ENCODE assay signal across 14 mouse cellular contexts in genomic region chrX:99462141-99462875, GRCm38 (mm10). TPM values are rescaled to one million over a fixed set of nuclear protein-coding genes. Genes with fewer than 3 reads are reported as not detected.
DNase-seq lines count a peak whose midpoint lies in the region; ATAC-seq lines count a peak whose summit lies in the region.
"Had no signal": no experiment of that assay in that cellular context is flagged by ENCODE, and none has a peak within 500 bp of the region (broad histone marks: within the 10 kb centered on the region; RNA-seq: fewer than 3 reads in every experiment).

No protein-coding gene starts in this region.

- no peaks in the 10 kb centered on the region for H3K9me3 ChIP-seq in heart, embryonic 13.5 days
- no peaks in the 10 kb centered on the region for H3K9me3 ChIP-seq in heart, embryonic 11.5 days (replicated peaks; ENCODE audit: control insufficient read depth, low read length)
- H3K9me3 ChIP-seq in embryonic facial prominence, embryonic 10.5 days: no peaks in the 10 kb centered on the region
- H3K9me3 ChIP-seq: embryonic facial prominence, embryonic 13.5 days had no signal

- no peak for ATAC-seq in heart, embryonic 13.5 days (ENCODE audit: extremely low read depth, insufficient number of reproducible peaks, low FRiP score, low TSS enrichment)
- ATAC-seq in heart, embryonic 11.5 days (replicated peaks; ENCODE audit: insufficient number of reproducible peaks, low FRiP score, low TSS enrichment): no peak
- ATAC-seq: hindbrain, postnatal 0 days had no signal

- 61% methylated on average over 10 of the region's 10 CpGs for WGBS in heart, embryonic 13.5 days
- 71% methylated on average over 10 of the region's 10 CpGs for WGBS in heart, embryonic 11.5 days (ENCODE audit: insufficient replicate concordance)
- WGBS in embryonic facial prominence, embryonic 10.5 days: 74% methylated on average over 10 of the region's 10 CpGs

- H3K9ac ChIP-seq in heart, embryonic 13.5 days: no peak overlapping the region
- no peak overlapping the region for H3K9ac ChIP-seq in heart, embryonic 11.5 days (ENCODE audit: low read depth, low read length)
- H3K9ac ChIP-seq: embryonic facial prominence, embryonic 13.5 days; liver, embryonic 14.5 days had no signal

- peaks cover 18% of the 10 kb centered on the region for H3K27me3 ChIP-seq in heart, embryonic 13.5 days (replicated peaks)
- peaks cover 7% of the 10 kb centered on the region; the same call in 1 of the 2 replicates for H3K27me3 ChIP-seq in heart, embryonic 11.5 days (ENCODE audit: control insufficient read depth, insufficient read depth, low read length)
- H3K27me3 ChIP-seq in embryonic facial prominence, embryonic 10.5 days (replicated peaks; ENCODE audit: low read depth, poor library complexity, severe bottlenecking): peaks cover 89% of the 10 kb centered on the region

- peak; percentile 52 for DNase-seq in kidney, postnatal 14 days
- no peak for DNase-seq in kidney, adult 18-20 months
- DNase-seq in adrenal gland, adult 8-10 months: peak; percentile 37
- peak; percentile 36 for DNase-seq in embryonic facial prominence, embryonic 10.5 days (ENCODE audit: low spot score)
- DNase-seq in spleen, postnatal 14 days (ENCODE audit: low spot score in 2 of 2): no peak
- DNase-seq: heart, adult 18-20 months; midbrain, embryonic 14.5 days; retina, postnatal 1 day had no signal

- peaks cover 26% of the 10 kb centered on the region for H3K36me3 ChIP-seq in heart, embryonic 13.5 days
- H3K36me3 ChIP-seq in heart, embryonic 11.5 days (ENCODE audit: control insufficient read depth, insufficient read depth, low read length): peaks cover under 1% of the 10 kb centered on the region; the same call in 1 of the 2 replicates
- peaks cover 21% of the 10 kb centered on the region for H3K36me3 ChIP-seq in embryonic facial prominence, embryonic 10.5 days (replicated peaks)

- no peak overlapping the region for H3K4me2 ChIP-seq in heart, embryonic 13.5 days
- no peak overlapping the region for H3K4me2 ChIP-seq in heart, embryonic 11.5 days
- H3K4me2 ChIP-seq: embryonic facial prominence, embryonic 13.5 days had no signal

- H3K4me1 ChIP-seq in heart, embryonic 13.5 days: peaks cover 29% of the 10 kb centered on the region
- H3K4me1 ChIP-seq in heart, embryonic 11.5 days (ENCODE audit: control insufficient read depth, insufficient read depth, low read length): peaks cover 11% of the 10 kb centered on the region
- H3K4me1 ChIP-seq in embryonic facial prominence, embryonic 10.5 days: peaks cover 47% of the 10 kb centered on the region

- peak overlapping the region; percentile 9; the same call in 1 of the 2 replicates for H3K27ac ChIP-seq in heart, embryonic 13.5 days (replicated peaks)
- H3K27ac ChIP-seq in heart, embryonic 11.5 days (ENCODE audit: low read depth, low read length): no peak overlapping the region
- H3K27ac ChIP-seq in embryonic facial prominence, embryonic 10.5 days (replicated peaks): peak overlapping the region; percentile 65
- H3K27ac ChIP-seq: embryonic facial prominence, embryonic 13.5 days; hindbrain, postnatal 0 days; liver, embryonic 14.5 days; macrophage had no signal

- no peak overlapping the region for H3K4me3 ChIP-seq in heart, embryonic 13.5 days
- H3K4me3 ChIP-seq in heart, embryonic 11.5 days (ENCODE audit: low read depth, low read length): no peak overlapping the region
- H3K4me3 ChIP-seq in embryonic facial prominence, embryonic 10.5 days: no peak overlapping the region
- H3K4me3 ChIP-seq: embryonic facial prominence, embryonic 13.5 days had no signal

RNA-seq across cellular contexts. Expression of gene Pja1, which starts 8.8 kb away (rescaled TPM):
- 85.3 and 96.4 TPM in 2 replicates for polyA plus RNA-seq in heart, embryonic 13.5 days (2015; fragmentation: Nextera tagmentation; extraction: Ambion mirVana)
- polyA plus RNA-seq in heart, embryonic 11.5 days (2014; fragmentation: Nextera tagmentation; extraction: Ambion mirVana): 97.3 and 110 TPM in 2 replicates
- 100 to 1,000 TPM; 141 to 154 (median 142) TPM for total RNA-seq in adrenal gland, adult 8-10 months (2022)
- 181 and 185 TPM in 2 replicates for polyA plus RNA-seq in embryonic facial prominence, embryonic 10.5 days (2016; fragmentation: Nextera tagmentation; extraction: Ambion mirVana)

Comparison
In these comparisons a context has a peak if more than half of its experiments do, and no peak if none do; other contexts are left out.
1. DNase-seq: peak in kidney, postnatal 14 days (single experiment), adrenal gland, adult 8-10 months (single experiment) and embryonic facial prominence, embryonic 10.5 days (single experiment); none in kidney, adult 18-20 months (single experiment) and spleen, postnatal 14 days (0 of 2).